Mouse (Mus musculus): Measurements from ENCODE around the gene Glp1r. TPM values are rescaled to one million over a fixed set of nuclear protein-coding genes. Genes with fewer than 3 reads are reported as not detected.
A peak's percentile ranks its signal among the peaks of the same experiment; 100 is the strongest.

Glp1r gene
- 1 to 10 TPM; 2.8 to 3.8 TPM for total RNA-seq (2021)

DNA sequence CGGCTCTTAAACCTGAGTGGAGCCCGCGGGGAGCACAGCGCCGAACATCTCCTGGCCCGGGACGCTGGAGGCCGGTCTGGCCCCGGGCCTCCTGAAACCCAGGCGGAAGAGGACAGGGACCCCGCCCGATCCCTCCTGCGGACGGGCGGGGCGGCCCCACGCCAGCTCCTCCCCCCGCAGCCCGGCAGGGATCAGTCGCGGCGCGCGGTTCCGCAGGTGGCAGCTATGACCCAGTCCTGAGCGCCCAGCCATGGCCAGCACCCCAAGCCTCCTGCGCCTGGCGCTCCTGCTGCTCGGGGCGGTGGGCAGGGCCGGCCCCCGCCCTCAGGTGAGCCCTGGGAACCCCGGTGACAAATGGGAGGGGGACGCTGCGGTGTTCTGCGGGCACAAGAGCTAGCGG is at the start of gene Glp1r:
Glp1r (plus strand) TSS at position 191 of the 400 bp plus-strand sequence.
- DNase-seq: no peak

DNA sequence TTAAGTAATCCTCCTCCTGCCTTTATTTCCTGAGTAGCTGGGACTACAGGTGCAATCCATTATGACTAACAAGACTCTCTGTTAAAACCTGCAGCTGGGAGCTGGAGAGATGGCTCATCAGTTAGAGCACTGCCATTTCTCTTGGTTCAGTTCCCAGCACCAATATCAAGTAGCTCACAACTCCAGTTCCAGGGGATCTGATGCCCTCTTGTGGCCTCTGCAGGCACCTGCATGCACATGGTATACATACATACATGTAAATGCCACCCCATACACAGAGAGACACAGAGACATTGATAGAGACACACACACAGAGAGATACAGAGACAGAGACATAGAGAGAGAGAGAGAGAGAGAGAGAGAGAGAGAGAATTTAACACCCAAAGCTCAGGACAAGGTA is 49.3 kb upstream of the Glp1r start:
- DNase-seq: no peak

DNA sequence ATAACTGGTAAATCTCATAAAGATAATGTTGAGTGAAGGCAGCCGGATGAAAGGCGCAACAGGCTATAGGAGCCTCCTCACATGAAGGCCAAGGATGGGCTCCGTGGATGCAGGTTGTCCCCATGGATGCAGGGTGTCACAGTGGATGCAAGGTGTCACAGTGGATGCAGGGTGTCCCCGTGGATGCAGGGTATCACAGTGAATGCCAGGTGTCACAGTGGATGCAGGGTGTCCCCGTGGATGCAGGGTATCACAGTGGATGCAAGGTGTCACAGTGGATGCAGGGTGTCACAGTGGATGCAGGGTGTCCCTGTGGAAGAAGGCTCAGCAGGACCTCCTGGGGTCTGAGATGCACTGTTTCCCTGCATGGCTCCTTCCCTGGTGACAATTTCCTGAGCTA is 44.3 kb upstream of the Glp1r start:
- DNase-seq: no peak

DNA sequence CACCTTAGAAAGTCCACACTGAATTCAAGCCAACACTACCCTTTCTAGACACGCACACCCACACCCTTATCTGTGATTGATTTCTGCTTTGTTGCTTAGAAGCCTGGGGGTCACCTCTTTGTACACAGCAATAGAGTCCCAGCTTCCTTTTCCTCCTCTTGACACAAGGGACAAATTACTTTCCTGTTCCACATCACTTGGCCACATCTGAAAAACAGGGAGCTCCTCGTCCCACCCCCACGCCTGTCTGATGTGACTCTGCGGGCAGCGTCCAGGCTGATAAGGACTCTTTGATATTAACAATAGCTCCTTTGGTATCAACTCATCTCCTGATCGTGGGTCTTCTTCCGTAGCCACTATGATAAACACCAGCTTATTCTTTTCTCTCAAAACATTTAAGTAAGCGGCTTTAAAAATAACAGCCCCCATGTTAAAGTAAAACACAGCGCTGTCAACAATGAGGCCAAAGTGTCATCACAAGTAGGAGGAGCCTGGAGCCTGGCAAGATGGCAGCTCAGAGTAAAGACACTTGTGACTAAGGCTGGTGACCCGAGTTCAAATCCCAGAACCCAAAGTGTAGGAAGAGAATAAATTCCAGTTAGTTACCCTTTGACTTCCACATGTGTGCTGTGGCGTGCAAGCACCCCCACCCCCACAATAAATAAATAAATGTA is 42.9 kb upstream of the Glp1r start:
- DNase-seq: no peak

DNA sequence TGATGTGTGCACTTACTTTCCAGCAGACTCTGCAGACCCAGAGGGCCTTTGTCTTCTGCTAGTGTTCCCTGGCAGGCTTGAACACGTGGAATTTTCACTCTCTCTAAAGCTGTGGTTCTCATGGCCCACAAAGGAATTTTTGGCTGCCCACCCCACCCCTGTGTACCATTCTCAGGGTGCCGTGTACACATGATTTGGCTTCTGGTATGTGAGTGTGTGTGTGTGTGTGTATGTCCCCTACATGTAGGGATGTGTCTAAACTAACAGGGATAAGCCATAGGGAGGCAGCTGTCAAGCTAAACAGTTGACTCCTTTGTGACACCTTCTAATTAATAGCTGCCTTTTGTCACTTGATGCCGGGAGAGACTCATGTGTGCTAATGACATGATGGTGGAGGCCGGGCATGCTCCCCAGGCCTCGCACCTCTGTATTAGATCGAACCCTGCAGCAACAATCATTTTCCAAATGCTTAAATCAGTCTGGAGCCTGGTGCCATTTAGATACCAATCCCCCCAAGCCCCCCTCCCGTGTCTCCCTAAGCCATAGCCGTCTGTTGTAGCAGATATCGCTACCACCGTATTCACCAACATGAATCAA is 41.5 kb upstream of the Glp1r start:
- no peak for DNase-seq

DNA sequence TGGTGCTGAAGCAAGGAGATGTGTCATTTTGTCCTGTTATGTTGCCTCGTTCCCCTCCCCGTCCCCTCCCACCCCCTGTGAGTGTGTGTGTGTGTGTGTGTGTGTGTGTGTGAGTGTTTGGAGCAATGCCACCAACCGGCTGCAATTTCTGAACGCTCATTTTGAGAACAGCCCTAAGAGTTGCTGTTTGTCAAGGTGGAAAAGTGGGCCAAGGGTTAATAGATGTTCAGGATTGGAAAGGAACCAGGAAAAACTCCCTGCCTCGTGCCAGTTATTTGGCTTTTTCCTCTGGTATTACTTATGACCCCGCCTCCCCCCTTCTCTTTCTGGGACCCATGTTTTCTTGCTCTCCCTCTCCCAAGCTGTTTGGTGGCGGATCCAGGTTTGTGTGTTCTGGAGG is 41.0 kb upstream of the Glp1r start:
- DNase-seq: no peak

DNA sequence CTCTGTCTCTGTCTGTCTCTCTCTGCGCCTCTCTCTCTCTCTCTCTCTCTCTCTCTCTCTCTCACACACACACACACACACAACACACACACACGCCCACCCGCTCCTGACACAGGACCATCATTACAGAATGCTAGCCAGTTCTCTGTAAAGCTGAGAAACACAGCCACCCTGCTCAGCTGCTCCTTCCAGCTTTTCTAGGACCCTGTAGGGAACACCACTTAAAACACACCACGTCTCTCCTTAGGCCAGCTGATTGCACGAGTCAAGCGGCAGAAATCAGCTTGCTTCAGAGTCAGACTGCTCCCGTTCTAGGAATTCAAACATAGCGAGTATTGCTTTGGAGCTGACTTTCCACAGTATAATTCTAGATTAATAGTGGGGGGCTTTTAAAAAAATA is 35.3 kb upstream of the Glp1r start:
- DNase-seq: no peak

DNA sequence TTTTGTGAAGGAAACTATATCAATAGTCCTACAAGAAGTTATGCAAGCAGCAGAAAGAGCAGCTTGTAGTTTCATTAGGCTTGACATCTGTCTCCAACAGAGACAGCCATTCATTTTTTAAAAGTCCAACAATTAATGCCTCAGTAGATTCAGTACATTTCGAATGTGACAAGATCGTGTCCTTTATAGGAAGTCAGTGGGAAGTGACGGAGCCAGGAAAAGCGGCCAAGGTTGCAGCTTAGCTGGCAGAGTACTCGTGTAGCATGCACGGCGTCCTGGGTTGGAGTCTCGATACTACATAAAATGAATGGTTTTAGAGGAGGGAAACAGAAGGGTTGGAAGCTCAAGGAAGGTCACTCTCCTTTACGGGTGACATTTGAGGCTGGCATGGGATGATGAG is 34.7 kb upstream of the Glp1r start:
- peak in 1 of 2 experiments; percentile 27 for DNase-seq

DNA sequence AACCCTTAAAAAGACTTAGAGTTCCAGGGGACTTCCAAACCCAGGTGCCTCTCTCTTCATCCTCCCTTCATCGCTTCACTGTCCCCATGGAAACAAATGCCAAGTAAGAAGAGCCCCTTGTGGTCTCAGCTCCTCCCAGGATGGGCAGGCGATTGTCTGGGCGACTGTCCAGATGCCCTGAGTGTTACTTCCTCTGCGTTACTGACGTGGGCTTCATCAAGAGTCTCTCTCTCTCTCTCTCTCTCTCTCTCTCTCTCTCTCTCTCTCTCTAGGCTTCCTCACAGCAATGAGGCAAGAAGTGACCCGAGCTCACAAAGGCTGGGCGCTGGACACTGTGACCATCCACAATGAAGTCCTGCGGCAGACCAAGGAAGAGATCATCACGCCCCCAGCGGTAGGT is 30.6 kb upstream of the Glp1r start:
- no peak for DNase-seq

DNA sequence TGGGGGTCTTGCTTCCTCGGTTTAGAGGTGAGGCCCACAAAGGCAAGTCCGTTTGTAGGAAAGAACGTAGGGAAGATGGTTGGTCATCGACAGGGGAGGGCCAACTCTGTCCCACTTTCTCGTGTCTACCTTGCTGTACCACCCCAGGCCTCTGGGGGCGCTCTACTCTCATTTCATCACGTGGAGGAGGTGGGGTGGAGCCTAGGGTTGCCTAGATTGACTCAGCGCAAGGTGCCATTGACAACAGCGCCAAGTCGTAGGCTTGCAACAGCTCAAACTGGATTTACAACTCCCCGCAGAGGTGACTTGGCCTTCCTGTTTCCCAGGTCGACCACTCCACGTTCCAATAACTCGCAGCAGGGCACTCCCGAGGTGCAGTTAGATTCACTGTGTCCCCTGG is 27.3 kb upstream of the Glp1r start:
- no peak for DNase-seq

DNA sequence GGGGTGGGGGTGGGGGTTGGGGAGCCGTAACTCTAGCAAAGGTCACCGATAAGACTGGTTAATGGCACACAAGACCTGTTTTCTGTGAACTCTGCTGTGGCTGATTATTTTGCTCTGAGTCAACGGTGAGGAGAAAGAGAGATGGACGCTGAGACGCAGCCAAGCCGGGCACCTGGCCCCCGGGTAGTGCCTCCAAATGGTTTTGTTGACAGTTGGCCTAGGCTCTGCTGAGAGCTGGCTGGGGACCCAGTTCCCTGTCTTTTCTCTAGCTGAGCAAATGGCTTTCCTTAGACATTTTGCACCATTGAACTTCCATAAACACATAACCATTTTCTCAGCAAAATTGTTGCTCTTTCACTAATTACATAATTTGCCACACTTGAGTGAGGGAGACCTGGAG is 24.2 kb upstream of the Glp1r start:
- no peak for DNase-seq

DNA sequence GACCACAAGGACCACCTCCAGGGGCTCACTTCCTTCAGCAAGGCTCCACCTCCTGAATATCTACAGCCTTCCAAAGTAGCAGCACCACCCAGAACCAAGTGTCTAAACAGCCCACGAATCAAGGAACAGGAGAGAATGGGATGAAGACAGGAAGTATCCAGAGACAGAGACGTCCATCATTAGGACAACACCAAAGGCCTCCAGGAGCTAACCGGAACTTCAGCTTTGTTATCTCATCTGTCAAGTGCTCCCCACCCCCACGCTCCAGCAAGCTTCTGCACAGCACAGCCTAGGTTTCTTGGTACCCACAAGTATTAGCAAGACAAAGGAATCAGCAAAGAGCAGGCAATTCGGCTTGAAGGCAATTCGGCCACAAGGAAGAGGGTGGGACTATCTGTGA is 23.0 kb upstream of the Glp1r start:
- no peak for DNase-seq

DNA sequence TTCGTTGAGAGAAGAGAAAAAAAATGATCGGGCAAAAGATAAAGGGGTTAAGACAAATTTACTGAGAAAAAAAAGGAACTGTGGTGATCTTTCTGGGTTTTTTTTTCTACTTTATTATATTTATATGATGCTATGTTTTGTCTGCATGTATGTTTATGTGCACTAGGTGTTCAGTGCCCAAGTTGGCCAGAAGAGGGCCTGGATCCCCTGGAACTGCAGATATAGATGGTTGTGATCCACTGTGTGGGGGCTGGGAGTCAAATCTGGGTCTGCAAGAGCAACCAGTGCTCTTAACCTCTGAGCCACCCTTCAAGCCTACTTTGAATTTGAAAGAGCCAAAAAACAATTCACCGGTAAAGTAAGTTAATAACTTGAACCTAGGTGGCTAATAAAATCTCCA is 21.2 kb upstream of the Glp1r start:
- no peak for DNase-seq

DNA sequence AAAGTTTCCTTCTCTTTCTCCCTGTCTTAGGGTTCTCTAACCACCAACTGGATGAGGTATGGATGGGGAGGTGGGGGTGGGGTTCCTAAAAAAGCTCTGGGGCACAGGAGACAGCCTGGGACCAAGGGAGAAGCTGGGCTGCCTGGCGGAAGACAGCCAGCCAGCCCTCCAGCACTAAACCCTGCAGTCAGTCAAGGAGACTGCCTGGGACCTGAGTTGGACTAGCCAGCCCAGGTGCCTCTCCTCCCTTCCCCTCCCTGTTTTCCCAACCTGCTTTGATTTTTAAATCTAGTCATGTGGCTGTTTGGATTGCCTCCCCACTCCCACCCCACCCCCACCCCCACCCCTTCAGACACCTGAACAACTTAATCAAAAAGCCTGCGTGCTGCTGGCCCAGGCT is 20.6 kb upstream of the Glp1r start:
- DNase-seq: no peak

DNA sequence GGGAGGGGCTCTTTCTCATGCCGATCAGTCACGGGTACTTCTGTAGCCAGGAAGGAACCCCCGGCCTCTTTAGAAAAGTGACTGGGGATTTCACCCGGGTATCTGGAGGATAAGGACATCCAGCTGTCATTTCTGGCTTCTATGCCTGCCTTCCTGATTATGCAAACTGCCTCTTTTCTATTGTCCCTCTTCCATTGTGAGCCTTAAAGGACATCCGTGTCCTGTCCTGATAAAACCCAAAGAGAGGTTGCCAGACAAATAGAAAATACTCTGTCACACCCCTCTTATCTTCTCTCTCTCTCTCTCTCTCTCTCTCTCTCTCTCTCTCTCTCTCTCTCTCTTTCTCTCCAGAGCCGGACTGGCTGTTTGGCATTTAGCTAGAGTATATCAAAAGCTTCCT is 19.4 kb upstream of the Glp1r start:
- no peak for DNase-seq

DNA sequence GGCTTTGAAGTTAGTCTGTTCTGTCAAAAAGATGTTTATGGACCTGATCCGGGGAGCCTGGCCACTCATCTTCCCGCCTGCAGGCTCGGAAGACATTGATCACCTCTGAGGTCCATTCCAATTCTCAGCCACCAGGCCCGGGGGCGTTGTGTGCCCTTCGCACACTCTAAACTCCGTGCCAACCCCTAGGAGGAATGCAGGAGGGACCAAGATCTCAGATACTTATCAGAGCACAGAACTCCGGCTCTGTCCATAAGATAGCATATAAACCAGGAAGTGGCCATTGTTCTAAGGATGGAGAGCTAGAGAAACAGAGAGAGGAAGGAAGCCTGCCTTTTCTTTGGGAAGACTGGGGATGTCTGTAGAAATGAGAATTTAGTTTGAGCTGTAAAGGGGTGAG is 18.1 kb upstream of the Glp1r start:
- no peak for DNase-seq

DNA sequence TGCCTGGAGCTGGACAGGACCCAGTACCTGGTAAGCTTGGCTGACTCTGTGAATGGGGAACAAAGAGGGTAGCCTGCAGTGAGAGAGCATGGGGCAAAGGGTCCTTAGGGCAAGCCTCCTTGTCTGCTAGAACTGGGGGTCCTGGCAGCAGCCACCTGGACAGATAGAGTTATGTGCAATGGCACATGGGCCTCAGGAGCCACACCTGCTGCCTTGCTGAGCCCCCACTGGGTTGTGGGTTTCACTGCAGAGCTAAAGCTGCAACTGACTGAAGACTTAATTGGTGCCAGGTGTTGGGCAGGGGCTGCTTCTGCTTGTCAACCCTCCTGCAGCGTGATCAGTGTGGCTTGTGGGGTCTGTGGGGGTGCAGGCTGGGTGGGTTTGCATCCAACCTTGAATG is 9.5 kb upstream of the Glp1r start:
- DNase-seq: no peak

DNA sequence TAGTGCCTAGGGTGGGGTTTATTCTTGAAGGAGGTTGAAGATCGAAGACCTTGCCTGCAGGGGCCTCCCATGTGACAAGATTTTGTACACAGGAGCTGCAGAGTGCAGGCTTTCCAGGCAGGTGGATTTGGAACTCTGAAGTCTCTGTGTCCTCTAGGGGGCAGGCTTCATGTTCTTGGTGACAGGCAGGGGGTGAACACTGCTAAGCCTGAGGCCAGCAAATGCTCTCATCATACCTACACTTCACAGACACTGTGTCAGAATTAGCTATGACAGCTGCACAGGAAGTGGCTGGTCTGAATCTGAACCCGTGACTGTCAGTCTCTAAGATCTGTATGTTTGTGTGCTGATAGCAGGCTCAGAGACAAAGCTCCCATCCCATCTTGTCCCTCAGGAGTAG is 8.9 kb upstream of the Glp1r start:
- DNase-seq: no peak

DNA sequence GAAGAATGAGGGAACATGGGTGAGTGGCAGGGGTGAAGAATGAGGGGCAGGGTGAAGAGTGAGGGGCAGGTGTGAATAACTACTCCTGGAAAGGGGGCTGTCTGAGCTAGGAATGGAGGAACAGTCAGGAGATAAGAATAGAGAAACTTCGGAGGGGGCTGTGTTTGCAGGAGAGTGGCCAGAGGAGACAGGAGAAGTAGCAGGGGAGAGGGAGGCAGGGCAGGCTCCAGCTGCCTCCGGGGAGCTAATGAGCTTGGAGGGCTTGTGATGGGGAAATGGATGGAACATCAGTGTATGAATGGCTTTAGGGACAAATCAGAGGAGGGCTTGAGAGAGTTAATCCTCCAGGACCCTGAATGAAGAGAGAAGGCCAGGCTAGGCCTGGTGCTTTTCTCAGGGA is 4.5 kb upstream of the Glp1r start:
- no peak for DNase-seq

DNA sequence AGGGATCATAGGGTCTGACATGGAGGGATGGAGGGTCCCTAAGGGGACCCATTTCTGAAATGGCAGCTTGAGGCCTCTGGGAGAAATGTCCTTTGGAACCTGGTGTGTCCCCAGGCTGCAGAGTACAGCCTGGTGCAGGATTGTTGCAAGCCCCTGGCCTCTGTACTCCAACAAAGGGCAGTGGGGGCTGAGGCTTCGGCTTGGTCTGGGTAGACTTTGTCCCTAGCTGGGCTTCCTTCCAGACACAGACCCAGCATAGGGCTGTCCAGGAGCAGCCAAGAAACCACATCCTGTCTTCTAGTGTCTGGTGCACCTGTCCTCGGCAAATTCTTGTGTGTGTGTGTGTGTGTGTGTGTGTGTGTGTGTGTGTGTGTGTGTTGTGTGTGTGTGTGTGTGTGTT is 2.5 kb downstream of the Glp1r start:
- no peak for DNase-seq

DNA sequence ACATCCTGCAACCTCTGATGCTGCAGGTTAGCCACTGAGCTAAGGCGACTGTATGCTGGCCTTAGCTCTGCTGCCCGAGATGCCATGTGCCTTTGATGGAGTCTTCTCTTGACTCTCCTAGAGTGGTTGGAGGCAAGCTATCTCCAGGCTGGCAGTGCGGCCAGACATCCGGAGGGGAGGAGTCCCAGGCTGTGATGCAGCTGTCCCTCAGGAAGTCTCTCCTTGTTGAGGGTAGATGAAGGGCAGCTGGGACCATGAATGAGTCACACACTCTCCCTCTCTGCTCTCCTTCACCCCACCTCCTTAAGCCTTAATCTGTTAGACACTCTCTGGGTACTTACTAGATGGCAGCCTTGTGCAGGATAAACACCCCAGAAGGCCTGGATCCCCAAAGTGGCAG is 6.0 kb downstream of the Glp1r start:
- DNase-seq: no peak

DNA sequence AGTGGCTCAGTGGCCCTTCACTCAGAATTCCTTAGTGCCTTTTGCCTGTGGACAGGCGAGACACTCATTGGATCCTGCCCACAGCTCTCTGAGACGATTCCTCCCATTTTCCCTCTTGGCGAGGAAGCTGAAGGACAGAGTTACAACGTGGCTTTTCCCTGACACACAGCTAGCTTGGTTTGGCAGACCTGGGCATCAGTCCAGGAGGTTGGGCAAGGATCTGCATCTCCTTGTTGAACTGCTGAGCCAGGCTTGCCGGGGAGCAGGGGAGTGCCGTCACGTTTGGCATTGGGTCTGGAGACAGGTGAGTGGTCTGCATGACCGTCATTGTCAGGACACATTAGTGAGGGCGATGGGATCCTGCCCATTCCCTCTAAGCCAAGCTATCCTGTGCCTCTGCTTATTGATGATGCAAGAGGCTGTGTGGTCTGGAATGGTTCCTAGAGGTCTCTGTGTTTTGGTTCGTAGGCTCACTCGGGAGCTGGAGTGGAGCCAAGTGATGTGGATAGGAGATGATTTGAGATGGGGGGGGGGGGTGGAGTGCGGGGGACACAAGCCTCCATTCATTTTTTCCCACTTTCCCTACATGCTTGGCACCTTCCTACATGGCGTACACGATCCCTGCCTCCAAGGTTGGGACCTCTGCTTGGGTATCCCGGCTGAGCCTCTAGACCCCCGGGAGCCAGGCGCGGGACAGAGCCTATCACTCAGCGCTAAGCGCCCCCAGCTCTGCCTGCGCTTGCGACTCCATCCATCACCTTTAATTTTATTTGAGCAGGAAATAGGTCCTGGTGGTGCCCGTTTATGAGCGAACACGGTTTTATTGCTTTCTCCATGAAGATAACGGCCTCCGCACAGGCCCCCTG is 9.5 kb downstream of the Glp1r start:
- no peak for DNase-seq

DNA sequence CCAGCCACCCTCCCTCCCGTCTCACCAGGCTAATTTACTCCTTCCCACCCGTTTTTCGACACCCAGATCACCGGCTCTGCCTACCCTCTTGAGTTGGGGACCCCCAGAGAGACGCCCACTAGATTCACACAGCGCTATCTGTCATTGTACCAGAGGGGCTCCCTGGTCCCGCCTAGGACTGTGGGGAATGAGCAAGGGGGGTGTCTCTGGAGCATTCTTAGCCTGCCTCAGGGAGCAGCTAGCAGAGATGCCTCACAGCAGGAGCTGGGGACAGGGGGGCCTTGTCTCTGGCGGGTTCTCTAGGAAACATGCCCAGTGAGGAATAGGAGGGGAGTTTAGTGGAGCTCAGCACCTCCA is 10.1 kb downstream of the Glp1r start:
- DNase-seq: no peak

DNA sequence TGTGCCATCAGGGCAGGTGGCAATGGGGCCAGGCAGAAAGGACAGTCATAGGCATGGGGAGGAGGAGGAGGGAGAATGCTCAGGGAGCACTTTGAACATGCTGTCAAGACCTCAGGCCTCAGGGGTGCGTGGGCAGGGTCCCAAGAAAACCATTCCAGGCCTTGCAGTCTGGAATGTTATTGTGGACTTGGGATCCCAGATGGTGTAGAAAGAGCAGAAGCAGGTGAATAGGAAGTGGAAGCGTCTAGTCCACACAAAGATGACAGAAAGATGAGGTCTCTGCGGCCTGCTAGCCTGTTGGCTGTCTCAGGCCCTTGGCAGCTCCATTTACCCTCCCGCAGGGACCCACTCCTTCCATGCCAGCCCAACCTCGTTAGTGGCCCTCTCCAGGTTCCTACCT is 10.9 kb downstream of the Glp1r start:
- DNase-seq: no peak

All from layer of hippocampus, postnatal 36 days (tissue).